ENCODE assay signal across 8 mouse cellular contexts in genomic region chr10:80880131-80880641, GRCm38 (mm10). TPM values are rescaled to one million over a fixed set of nuclear protein-coding genes. Genes with fewer than 3 reads are reported as not detected.
DNase-seq lines count a peak whose midpoint lies in the region; ATAC-seq and TF ChIP-seq lines count a peak whose summit lies in the region.

No protein-coding gene starts in this region.

- H3K9ac ChIP-seq in limb, embryonic 14.5 days (ENCODE audit: low read depth, low read length, severe bottlenecking), result no peak overlapping the region
- no peak overlapping the region for H3K9ac ChIP-seq in midbrain, postnatal 0 days (replicated peaks; ENCODE audit: low read length, poor library complexity, severe bottlenecking)

- H3K4me3 ChIP-seq in left cerebral cortex, adult 2 months, result no peak overlapping the region
- H3K4me3 ChIP-seq in limb, embryonic 14.5 days (replicated peaks; ENCODE audit: low read length), result no peak overlapping the region
- no peak overlapping the region for H3K4me3 ChIP-seq in midbrain, postnatal 0 days (ENCODE audit: low read depth, low read length)
- H3K4me3 ChIP-seq in testis, adult 2 months (ENCODE audit: control insufficient read depth, low read depth, low read length), result no peak overlapping the region; the same call in 1 of the 2 replicates

- H3K4me2 ChIP-seq in limb, embryonic 14.5 days (replicated peaks; ENCODE audit: low read depth, low read length, severe bottlenecking), result no peak overlapping the region
- no peak overlapping the region for H3K4me2 ChIP-seq in midbrain, postnatal 0 days (ENCODE audit: low read depth, low read length, poor library complexity, severe bottlenecking)

- ATAC-seq in inflammation-experienced regulatory T-cells, adult 6 months, result peak; percentile 69
- no peak; the same call in 1 of the 2 replicates for ATAC-seq in limb, embryonic 14.5 days (ENCODE audit: low FRiP score, low read depth)
- ATAC-seq in midbrain, postnatal 0 days (ENCODE audit: low FRiP score), result no peak

- no peaks in the 10 kb centered on the region for H3K27me3 ChIP-seq in limb, embryonic 14.5 days (ENCODE audit: control insufficient read depth, insufficient read depth, low read length)
- H3K27me3 ChIP-seq in midbrain, postnatal 0 days (ENCODE audit: insufficient read depth, low read length), result no peaks in the 10 kb centered on the region
- H3K27me3 ChIP-seq in testis, adult 2 months (ENCODE audit: control insufficient read depth, insufficient read depth, low read length), result no peaks in the 10 kb centered on the region

- H3K36me3 ChIP-seq in limb, embryonic 14.5 days (ENCODE audit: control insufficient read depth, insufficient read depth, low read length), result no peaks in the 10 kb centered on the region
- H3K36me3 ChIP-seq in midbrain, postnatal 0 days (ENCODE audit: insufficient read depth, low read length), result no peaks in the 10 kb centered on the region
- no peaks in the 10 kb centered on the region for H3K36me3 ChIP-seq in testis, adult 2 months (ENCODE audit: control insufficient read depth, insufficient read depth, low read length)

- H3K4me1 ChIP-seq in limb, embryonic 14.5 days (ENCODE audit: control insufficient read depth, insufficient read depth, low read length), result no peaks in the 10 kb centered on the region
- H3K4me1 ChIP-seq in midbrain, postnatal 0 days (ENCODE audit: insufficient read depth, low read length), result no peaks in the 10 kb centered on the region
- H3K4me1 ChIP-seq in testis, adult 2 months (ENCODE audit: control insufficient read depth, insufficient read depth, low read length), result peaks cover 3% of the 10 kb centered on the region

- peak in 1 of 2 experiments; percentile 63 for DNase-seq in left cerebral cortex, adult 2 months (ENCODE audit: extremely low spot score in 1 of 2, low spot score in 2 of 2)
- DNase-seq in left cerebral cortex, adult 8-10 months (ENCODE audit: low spot score in 2 of 2), result no peak
- peak; percentile 89 for DNase-seq in ZHBTc4 (ENCODE audit: low read depth, low spot score)
- peak; percentile 71 for DNase-seq in embryo, embryonic 9.5 days (ENCODE audit: extremely low spot score)
- DNase-seq in limb, embryonic 14.5 days (ENCODE audit: low spot score), result peak; percentile 74
- peak; percentile 66 for DNase-seq in midbrain, postnatal 0 days (ENCODE audit: low spot score)

- no peak overlapping the region for H3K27ac ChIP-seq in left cerebral cortex, adult 2 months
- no peak overlapping the region for H3K27ac ChIP-seq in limb, embryonic 14.5 days (replicated peaks; ENCODE audit: low read depth, low read length)
- H3K27ac ChIP-seq in midbrain, postnatal 0 days (ENCODE audit: low read depth, low read length), result no peak overlapping the region
- H3K27ac ChIP-seq in testis, adult 2 months (ENCODE audit: control insufficient read depth, insufficient read depth, low read depth, low read length), result no peak overlapping the region

- no peaks in the 10 kb centered on the region for H3K9me3 ChIP-seq in limb, embryonic 14.5 days (ENCODE audit: control insufficient read depth, low read length)
- H3K9me3 ChIP-seq in midbrain, postnatal 0 days (ENCODE audit: low read length), result no peaks in the 10 kb centered on the region

- 22% methylated on average over 5 of the region's 5 CpGs for WGBS in limb, embryonic 14.5 days
- 23% methylated on average over 5 of the region's 5 CpGs for WGBS in midbrain, postnatal 0 days

- TF ChIP-seq POLR2A in limb, embryonic 14.5 days (IDR thresholded peaks at IDR 0.05; ENCODE audit: borderline replicate concordance, extremely low read depth, insufficient read depth, insufficient read length), result no peak
- TF ChIP-seq POLR2A in testis, adult 2 months (IDR thresholded peaks at IDR 0.05; ENCODE audit: control insufficient read depth, low read depth, low read length), result no peak

- intact Hi-C loops in left cerebral cortex, adult 2 months (cut with DNase I), result loop anchor here (2.0 kb wide), 3 partner anchors 57 to 133 kb away; no protein-coding TSS in a partner anchor

- TF ChIP-seq CTCF in left cerebral cortex, adult 2 months (IDR thresholded peaks at IDR 0.05), result peak; percentile 90
- peak; percentile 81 for TF ChIP-seq CTCF in midbrain, postnatal 0 days (IDR thresholded peaks at IDR 0.05)
- TF ChIP-seq CTCF in testis, adult 2 months (IDR thresholded peaks at IDR 0.05; ENCODE audit: control insufficient read depth, insufficient read depth, insufficient replicate concordance, low read depth, low read length), result peak; percentile 99; the same call in 1 of the 2 replicates

RNA-seq across cellular contexts. Expression of gene Tmprss9, which starts 8.5 kb away (rescaled TPM):
- under 1 TPM; 0.18 to 0.19 TPM for total RNA-seq in left cerebral cortex, adult 2 months (2021)
- under 1 TPM; 0.22 to 0.60 (median 0.39) TPM for total RNA-seq in left cerebral cortex, adult 8-10 months (2022)
- not detected for polyA plus RNA-seq in inflammation-experienced regulatory T-cells, adult 6 months (2017; shearing (Covaris generic))
- 0.04 TPM in 1 of 2 replicates, not detected in the other for polyA plus RNA-seq in limb, embryonic 14.5 days (2012; rRNA removed)
- polyA plus RNA-seq in limb, embryonic 14.5 days (2014; fragmentation: Nextera tagmentation; extraction: Ambion mirVana), result 0.10 TPM in 1 of 2 replicates, not detected in the other
- 0.09 and 0.11 TPM in 2 replicates for total RNA-seq in midbrain, postnatal 0 days (2014; rRNA removed)
- polyA plus RNA-seq in midbrain, postnatal 0 days (2015; fragmentation: Nextera tagmentation; extraction: Ambion mirVana), result 0.27 and 0.31 TPM in 2 replicates
- polyA plus RNA-seq in testis, adult 2 months (2012; rRNA removed), result 2.0 and 2.7 TPM in 2 replicates

RNA-seq across cellular contexts. Expression of gene Timm13, which starts 20.6 kb away (rescaled TPM):
- total RNA-seq in left cerebral cortex, adult 2 months (2021), result 100 to 1,000 TPM; 136 to 138 TPM
- 100 to 1,000 TPM; 106 to 147 (median 124) TPM for total RNA-seq in left cerebral cortex, adult 8-10 months (2022)
- polyA plus RNA-seq in inflammation-experienced regulatory T-cells, adult 6 months (2017; shearing (Covaris generic)), result 100 to 1,000 TPM; 207 to 260 (median 248) TPM
- polyA plus RNA-seq in limb, embryonic 14.5 days (2012; rRNA removed), result 187 and 229 TPM in 2 replicates
- 330 and 335 TPM in 2 replicates for polyA plus RNA-seq in limb, embryonic 14.5 days (2014; fragmentation: Nextera tagmentation; extraction: Ambion mirVana)
- 153 and 267 TPM in 2 replicates for total RNA-seq in midbrain, postnatal 0 days (2014; rRNA removed)
- 362 and 384 TPM in 2 replicates for polyA plus RNA-seq in midbrain, postnatal 0 days (2015; fragmentation: Nextera tagmentation; extraction: Ambion mirVana)
- polyA plus RNA-seq in testis, adult 2 months (2012; rRNA removed), result 76.7 and 104 TPM in 2 replicates

RNA-seq across cellular contexts. Expression of gene Sppl2b, which starts 25.1 kb away (rescaled TPM):
- 10 to 100 TPM; 55.6 to 62.5 TPM for total RNA-seq in left cerebral cortex, adult 2 months (2021)
- total RNA-seq in left cerebral cortex, adult 8-10 months (2022), result 10 to 100 TPM; 42.1 to 52.3 (median 46.0) TPM
- 10 to 100 TPM in 2 of 3 experiments, 1 to 10 TPM in 1; 9.6 to 15.0 (median 12.1) TPM for polyA plus RNA-seq in inflammation-experienced regulatory T-cells, adult 6 months (2017; shearing (Covaris generic))
- polyA plus RNA-seq in limb, embryonic 14.5 days (2012; rRNA removed), result 86.8 and 128 TPM in 2 replicates
- 40.8 and 41.8 TPM in 2 replicates for polyA plus RNA-seq in limb, embryonic 14.5 days (2014; fragmentation: Nextera tagmentation; extraction: Ambion mirVana)
- 116 and 132 TPM in 2 replicates for total RNA-seq in midbrain, postnatal 0 days (2014; rRNA removed)
- 78.6 and 86.2 TPM in 2 replicates for polyA plus RNA-seq in midbrain, postnatal 0 days (2015; fragmentation: Nextera tagmentation; extraction: Ambion mirVana)
- polyA plus RNA-seq in testis, adult 2 months (2012; rRNA removed), result 169 and 173 TPM in 2 replicates

RNA-seq across cellular contexts. Expression of gene Lsm7, which starts 25.2 kb away (rescaled TPM):
- 10 to 100 TPM; 40.0 to 43.2 TPM for total RNA-seq in left cerebral cortex, adult 2 months (2021)
- 10 to 100 TPM; 35.4 to 57.9 (median 48.2) TPM for total RNA-seq in left cerebral cortex, adult 8-10 months (2022)
- 100 to 1,000 TPM; 144 to 210 (median 202) TPM for polyA plus RNA-seq in inflammation-experienced regulatory T-cells, adult 6 months (2017; shearing (Covaris generic))
- 366 and 417 TPM in 2 replicates for polyA plus RNA-seq in limb, embryonic 14.5 days (2012; rRNA removed)
- polyA plus RNA-seq in limb, embryonic 14.5 days (2014; fragmentation: Nextera tagmentation; extraction: Ambion mirVana), result 360 and 371 TPM in 2 replicates
- total RNA-seq in midbrain, postnatal 0 days (2014; rRNA removed), result 136 and 249 TPM in 2 replicates
- polyA plus RNA-seq in midbrain, postnatal 0 days (2015; fragmentation: Nextera tagmentation; extraction: Ambion mirVana), result 292 and 299 TPM in 2 replicates
- 60.3 and 67.0 TPM in 2 replicates for polyA plus RNA-seq in testis, adult 2 months (2012; rRNA removed)

RNA-seq across cellular contexts. Expression of gene Lingo3, which starts 36.3 kb away (rescaled TPM):
- total RNA-seq in left cerebral cortex, adult 2 months (2021), result 10 to 100 TPM; 38.3 to 42.8 TPM
- total RNA-seq in left cerebral cortex, adult 8-10 months (2022), result 10 to 100 TPM; 46.4 to 64.4 (median 48.1) TPM
- not detected for polyA plus RNA-seq in inflammation-experienced regulatory T-cells, adult 6 months (2017; shearing (Covaris generic))
- polyA plus RNA-seq in limb, embryonic 14.5 days (2012; rRNA removed), result 0.88 and 1.4 TPM in 2 replicates
- polyA plus RNA-seq in limb, embryonic 14.5 days (2014; fragmentation: Nextera tagmentation; extraction: Ambion mirVana), result 0.56 and 0.82 TPM in 2 replicates
- total RNA-seq in midbrain, postnatal 0 days (2014; rRNA removed), result 39.3 and 61.0 TPM in 2 replicates
- polyA plus RNA-seq in midbrain, postnatal 0 days (2015; fragmentation: Nextera tagmentation; extraction: Ambion mirVana), result 24.4 and 26.8 TPM in 2 replicates
- polyA plus RNA-seq in testis, adult 2 months (2012; rRNA removed), result 0.16 and 0.26 TPM in 2 replicates

Comparison
In these comparisons a context has a peak if more than half of its experiments do, and no peak if none do; other contexts are left out.
1. DNase-seq: peak in ZHBTc4 (single experiment), embryo, embryonic 9.5 days (single experiment), limb, embryonic 14.5 days (single experiment) and midbrain, postnatal 0 days (single experiment); none in left cerebral cortex, adult 8-10 months (0 of 2).
2. Peak in every context shown above with its lines, with median percentiles within 50 percentile points of each other: CTCF ChIP-seq.